Mouse (Mus musculus) embryo, embryonic 11.5 days (tissue): Measurements from ENCODE around the gene Stac2.

Experiments
- DNase-seq: peaks from one replicate; pipeline ENCODE4 v3.0.0-alpha.2; 2012; ENCODE audit warnings: low read depth, low spot score

Gene Stac2

DNA sequence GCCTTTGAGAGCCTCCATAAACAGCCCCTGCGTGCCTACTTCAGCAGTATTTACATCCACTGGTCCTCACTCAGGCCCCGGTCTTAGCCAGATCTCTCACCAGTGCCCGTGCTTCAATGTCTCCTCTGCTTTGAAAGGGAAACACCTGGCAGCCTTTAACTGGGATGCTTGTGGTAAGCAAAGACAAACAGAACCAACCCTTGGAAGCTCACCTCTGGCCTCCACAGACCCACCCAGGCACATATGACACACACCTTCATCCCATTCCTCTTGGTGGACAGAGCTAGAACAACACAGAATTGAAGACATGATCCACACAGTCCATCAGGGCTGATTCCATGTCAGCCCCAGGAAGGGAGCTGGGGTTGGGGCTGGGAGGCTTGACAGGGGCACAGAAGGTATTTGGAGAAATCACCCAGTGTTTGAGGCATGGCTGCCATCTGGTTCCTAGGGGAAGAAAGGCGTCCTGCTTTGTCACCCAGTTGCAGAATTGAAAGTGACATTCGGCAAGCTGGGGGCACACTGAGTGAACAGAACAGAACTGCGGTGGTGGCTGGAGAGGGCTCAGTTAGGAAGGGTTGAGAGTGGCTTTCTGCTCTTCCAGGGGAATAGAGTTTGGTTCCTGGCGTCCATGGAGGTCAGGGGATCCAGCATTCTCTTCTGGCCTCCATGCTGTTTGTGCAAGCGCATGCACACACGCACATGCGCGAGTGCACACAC lies 55.0 kb downstream of the Stac2 start:
- DNase-seq = no peak

- DNase-seq = no peak
Observed at GRCm38 (mm10) chr11:97997387-97997960, 55.8 kb downstream of the Stac2 start.

GRCm38 (mm10) chr11:97996691-97997090 lies 56.6 kb downstream of the Stac2 start:
- DNase-seq = no peak

DNA sequence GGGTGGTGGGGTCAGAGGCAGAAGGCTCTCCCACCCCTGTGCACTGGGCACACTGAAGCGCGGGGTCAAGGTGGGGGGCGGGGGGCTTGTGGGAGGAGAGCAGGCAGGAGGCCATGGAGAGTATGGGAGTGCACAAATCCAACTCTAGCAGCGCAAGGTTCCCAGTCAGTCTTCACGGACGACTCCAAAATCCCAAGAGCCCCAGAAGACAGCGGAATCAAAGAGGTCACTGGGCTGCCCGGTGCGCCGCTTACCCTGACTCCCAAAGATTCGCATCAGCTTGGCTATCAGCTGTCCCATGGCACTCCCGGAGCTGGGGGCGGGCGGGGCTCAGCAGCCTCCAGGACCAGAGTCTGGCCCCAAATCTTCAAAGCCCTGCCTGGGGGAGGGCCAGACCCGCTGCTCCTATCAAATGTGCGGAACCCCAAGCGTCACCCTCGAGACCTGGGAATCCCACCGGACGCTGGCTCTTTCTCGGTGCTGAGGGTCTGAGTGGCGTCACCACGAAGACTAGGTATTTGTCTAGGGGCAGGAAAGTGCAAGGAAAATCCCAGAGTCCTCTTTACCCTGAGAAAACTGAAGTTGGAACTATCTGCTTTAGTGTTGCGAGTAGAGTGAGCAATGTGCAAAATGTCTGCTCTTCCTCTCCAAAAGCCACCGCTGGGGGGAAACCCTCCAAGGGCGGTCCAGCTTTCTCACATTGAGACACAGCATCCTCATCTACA lies 57.5 kb downstream of the Stac2 start, which contains the start of gene Arl5c:
Gene Arl5c, minus strand, starts transcription at position 618 of the 725 bp plus-strand sequence.
- no peak for DNase-seq

DNA sequence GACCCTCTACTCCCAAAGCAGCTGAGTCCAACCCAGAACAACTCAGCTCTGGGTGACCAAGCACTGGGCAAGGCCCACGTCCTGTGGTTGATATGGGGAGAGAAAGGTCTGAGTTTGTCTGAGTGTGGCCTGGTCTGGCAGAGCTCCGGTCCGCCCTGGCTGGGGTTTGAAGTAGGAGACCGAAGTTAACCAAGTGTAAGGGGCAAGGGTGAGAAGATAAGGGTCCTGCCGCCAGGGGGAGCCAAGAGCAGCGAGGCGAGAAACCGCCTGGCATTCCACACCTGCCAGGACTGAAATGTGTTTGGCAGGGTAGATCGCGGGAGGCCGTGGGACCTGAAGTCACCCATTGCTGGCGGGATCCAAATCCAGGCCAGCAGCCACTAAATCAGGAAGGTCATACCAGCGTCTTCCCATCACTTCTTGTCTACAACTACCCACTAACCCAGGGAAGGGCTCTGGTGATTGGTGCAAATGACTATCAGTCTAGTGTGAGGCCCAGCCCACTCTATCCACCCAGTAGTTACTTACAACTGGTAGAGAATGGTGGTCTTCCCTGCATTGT lies 58.6 kb downstream of the Stac2 start:
- DNase-seq = peak; percentile 46

DNA sequence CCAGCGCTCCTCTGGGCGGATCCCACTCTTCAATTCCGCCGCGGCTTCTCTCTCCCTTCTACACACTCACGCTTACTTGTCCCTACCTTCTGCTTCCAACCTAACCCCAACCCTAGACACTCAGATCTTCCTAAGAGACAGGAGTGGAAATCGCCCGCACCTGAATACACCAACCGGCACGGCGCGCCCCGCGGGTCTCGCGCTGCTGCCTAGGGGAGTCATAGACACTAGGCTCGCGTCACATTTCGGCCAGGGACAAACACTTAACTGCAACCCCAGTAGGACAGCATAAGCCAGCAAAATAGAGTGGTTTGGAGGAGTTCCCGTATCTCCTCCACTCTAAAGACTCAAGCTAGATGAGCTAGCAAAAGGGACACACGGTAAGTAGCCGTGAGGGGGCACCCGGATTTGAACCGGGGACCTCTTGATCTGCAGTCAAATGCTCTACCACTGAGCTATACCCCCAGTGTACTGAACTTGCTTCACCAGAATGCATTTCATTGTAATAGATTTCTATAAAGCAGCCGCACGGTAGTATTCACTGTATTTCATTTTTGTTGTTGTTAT lies 64.6 kb downstream of the Stac2 start:
- peak; percentile 80 for DNase-seq

GRCm38 (mm10) chr11:97987551-97988526 lies 65.4 kb downstream of the Stac2 start:
- peak; percentile 90 for DNase-seq

- DNase-seq = no peak
Observed at GRCm38 (mm10) chr11:97986738-97987465, 66.4 kb downstream of the Stac2 start.
